Mouse (Mus musculus) kidney, postnatal 25 days (tissue): Measurements from ENCODE around the gene Cmip.

Experiments used
- DNase-seq, 2 experiments: peaks; one replicate each; pipeline ENCODE4 v3.0.0; 2021; ENCODE audit warnings: mixed read lengths in 2 of 2

Gene Cmip

DNA sequence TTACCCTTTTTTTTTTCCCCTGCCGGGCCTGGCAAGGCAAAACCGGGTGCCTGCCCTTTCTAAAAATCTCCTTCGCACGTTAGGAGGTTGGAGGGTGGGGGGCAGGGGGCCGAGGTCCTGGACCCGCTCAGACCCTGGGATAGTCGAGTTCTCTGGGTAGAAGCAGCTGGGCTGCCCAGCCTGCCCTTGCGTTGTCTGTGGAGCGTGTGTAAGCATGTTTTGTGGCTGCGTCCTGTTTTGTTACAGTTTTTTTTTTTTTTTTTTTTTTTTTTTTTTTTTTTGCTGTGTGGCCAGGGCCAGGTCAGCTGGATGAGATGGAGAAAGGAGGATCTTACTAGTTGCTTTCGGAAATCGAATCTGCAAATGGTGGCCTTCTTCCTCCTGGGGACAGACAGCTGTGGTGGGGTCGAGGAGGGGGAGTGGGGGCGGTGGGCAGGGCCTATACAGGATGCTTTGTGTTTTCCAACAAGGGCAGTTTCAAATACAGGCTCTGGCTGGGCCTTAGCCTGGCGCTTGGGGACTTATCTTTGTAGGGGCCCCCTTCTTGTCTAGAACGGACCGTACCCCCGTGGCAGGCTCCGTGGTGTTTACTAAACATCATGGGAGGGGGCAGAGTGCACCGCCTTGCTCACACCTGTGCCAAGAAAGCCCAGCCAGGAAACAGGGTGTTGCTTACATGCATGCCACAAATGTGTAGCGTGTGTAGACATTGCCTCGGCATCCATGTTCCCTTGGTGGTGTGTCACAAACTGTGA, 1.1 kb downstream of the Cmip start:
- DNase-seq = peak; percentile 52 to 70

DNA sequence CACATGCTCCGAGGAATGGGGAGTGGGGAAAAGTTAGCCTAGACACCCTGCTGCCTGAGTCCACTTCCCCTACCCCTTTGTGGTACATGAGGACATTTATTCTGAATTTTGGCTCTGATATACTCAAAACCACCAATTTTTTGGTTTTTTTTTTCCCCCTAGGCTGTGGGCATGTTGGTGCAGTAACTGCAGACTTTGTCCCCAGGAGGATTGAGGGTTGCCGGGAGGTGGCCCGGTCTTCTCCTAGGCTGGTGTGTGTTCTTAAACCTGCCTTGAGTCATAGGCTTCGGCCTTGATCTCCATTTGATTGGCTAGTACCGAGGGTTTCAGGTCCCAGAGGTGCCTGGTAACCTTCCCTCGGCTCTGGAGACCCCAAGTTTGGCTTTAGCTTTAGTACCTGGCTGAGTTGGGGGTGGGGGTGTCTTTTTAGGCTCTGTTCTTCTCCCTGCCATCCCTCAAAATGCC, 1.7 kb downstream of the Cmip start:
- peak in 1 of 2 experiments; percentile 60 for DNase-seq

DNA sequence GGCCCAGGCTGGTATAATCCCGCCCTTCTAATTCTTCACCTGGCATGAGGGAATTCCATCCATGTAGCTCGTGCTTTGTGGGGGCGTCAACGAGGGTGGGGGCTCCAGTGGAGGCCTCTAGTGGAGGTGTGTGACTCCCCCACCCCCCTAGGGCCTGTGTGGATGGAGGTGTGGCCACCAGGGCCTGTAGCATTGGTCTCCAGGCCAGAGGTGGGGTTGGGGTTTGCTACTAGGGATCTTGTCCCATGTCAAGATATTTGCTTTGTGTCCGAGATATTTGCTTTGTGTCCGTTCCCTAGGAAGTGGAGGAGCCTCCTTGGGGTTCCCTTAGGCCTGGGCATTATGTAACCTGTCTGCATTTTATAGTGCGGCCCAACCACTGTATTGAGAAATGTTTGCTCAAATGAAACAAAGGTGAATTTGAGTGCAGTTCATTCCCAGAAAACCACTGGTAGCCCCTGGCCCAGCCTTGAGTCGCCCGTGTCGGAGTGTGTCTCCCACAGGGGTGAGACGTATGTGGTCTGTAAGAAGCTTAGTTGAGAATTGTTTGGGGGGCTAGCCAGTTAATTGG, 2.7 kb downstream of the Cmip start:
- DNase-seq = peak; percentile 71 to 87

DNA sequence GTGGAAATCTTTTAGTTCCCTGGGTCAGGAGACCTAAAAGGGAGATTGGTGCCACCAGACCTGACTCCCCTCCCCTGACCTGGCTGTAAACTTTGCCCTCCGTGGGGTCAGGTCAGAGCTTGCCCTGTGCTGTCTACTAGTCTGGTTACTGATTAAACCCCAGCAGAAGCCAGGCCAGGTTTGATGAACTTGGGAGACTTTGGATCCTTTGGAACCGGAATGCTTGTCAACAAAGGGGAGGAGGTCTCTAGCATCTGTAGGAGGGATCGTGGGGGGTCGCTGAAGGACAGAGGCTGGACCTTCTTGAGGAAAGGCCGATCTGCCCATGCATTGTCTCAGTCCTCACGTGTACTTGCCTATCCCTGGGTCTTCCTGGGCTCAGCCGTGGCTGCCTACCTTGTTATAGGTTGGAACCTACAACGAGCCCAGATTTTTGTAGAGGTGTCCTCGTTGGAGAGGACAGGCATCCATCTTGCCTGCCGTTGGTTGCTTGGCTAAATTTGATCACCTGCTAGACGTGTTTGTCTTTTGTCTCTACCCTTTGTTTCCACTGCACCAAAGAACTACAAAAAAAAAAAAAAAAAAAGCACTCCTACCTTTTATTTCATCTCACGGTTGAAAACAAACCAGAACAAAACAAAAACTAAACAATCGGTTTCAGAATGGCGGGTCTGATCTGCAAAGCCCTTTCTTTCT, 3.5 kb downstream of the Cmip start:
- DNase-seq = peak; percentile 82 to 92

- DNase-seq = no peak
These were observed 4.1 kb downstream of the Cmip start for GRCm38 (mm10) chr8:117260930-117261475.

- peak in 1 of 2 experiments; percentile 55 for DNase-seq
These were observed 4.8 kb downstream of the Cmip start for GRCm38 (mm10) chr8:117261702-117262101.

DNA sequence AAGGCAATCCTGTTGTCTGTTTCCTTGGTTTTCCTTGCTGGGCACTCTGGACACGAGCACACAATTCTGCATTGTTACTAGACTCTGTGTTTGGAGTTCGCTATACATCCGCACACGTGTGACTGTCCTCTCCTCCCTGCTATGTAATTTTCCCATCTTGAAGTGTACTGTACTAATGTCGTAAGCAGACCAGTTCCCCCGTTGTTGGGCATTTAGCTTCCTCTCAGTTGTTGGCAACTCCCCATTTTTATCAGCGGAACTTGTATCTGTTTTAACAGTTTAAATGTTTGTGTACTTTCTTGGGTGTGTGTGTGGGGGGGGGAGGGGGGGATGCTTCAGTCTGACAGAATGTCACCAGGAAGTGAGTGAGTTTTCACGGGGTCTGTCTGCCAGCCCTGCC, 5.8 kb downstream of the Cmip start:
- DNase-seq = no peak

GRCm38 (mm10) chr8:117263442-117263841, 6.6 kb downstream of the Cmip start:
- no peak for DNase-seq

DNA sequence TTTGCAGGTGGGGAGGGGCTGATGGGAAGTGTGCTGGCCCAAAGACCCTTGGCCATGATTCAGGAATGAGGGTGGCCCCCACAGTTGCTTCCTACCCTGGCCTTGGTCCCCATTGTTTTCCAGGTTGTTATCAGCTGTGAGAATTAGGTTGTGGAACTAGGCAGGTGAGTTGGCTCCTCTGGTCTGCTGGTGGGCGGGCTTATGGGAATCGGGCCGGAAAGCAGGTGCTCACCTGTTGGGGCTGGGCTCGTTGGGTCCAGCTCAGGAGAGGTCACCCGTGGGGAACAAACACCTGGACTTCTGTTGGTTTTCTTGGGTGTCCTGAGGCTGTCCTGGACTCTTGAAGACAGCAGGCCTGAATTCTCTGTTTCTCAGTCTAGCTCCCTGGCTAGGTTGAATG, 8.2 kb downstream of the Cmip start:
- DNase-seq = peak in 1 of 2 experiments; percentile 53

DNA sequence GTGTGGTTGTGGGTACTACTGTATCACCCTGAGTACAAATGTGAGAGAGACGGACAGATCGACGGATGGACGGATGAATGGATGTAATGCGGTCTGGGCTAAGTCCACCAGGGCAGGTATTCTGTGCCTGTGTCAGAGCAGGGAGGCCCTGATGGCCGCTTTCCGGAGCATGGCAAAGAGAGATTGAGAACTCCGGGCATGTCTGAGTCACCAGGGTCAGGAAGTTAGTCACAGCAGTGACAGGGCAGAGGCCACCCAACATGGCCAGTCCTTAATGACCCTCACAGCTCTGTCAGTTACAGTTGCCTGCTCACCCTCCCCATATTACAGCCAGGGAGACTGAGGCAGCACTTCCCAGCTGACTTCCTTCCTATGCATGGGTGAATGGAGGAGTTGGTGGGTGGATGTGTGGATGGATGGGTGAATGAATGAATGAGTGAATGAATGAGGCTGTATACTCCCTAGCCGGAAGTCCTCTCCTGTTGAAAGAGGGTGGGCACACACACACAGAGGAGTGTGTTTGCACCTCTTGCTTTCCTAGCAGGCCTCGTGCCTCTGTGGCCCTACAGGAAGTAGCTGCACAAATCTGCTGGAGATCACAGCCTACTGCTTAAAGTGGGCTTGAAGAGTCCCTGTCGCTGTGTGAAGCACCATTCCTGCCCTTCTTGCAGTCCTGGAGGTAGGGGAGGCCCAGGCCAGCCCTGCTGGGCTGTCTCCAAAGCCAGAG, 10.7 kb downstream of the Cmip start:
- no peak for DNase-seq

DNA sequence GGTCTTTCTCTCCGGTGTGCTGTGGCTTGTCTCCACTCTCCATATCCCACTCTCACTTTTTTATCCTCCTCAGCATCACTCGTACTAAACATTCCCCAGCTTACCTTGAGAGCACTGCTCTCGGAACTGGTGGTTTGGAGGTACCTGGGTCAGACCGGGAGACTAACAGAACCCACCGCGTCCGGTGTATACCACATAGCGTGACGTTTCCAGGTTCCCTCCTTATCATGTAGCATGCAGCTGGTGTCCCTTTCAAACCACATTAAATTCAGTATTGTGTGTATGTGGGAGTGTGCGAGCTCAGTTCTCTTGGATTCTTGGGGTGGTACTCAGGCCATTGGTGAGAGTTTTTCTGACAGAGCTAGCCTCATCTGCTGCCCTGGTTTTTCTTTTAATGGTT, 21.4 kb downstream of the Cmip start:
- no peak for DNase-seq

DNA sequence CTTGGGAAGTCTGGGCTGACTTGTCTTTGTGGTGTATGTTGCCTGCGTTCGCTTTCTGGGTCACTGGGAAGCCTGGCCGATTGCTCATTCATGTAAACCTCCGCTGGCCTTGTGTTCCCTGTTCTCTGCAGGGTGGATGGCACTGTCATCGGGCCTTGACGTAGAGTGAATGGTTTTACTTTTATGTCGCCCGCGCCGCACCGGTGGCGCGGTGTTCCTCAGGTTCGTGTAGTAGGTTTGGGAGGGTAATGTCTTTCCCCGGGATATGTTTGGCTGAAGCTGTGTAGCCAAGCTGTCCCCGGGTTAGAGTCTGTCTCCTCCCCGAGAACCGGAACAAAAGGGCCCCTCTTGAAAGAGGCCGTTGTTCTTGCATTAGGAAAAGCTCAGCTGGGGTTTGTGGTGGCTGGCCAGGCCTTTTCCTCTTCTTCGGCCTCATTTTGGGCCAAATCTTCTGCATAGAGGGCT, 21.8 kb downstream of the Cmip start:
- DNase-seq = no peak

GRCm38 (mm10) chr8:117280488-117280887, 23.6 kb downstream of the Cmip start:
- peak in 1 of 2 experiments; percentile 64 for DNase-seq

GRCm38 (mm10) chr8:117281676-117282075, 24.8 kb downstream of the Cmip start:
- no peak for DNase-seq

DNA sequence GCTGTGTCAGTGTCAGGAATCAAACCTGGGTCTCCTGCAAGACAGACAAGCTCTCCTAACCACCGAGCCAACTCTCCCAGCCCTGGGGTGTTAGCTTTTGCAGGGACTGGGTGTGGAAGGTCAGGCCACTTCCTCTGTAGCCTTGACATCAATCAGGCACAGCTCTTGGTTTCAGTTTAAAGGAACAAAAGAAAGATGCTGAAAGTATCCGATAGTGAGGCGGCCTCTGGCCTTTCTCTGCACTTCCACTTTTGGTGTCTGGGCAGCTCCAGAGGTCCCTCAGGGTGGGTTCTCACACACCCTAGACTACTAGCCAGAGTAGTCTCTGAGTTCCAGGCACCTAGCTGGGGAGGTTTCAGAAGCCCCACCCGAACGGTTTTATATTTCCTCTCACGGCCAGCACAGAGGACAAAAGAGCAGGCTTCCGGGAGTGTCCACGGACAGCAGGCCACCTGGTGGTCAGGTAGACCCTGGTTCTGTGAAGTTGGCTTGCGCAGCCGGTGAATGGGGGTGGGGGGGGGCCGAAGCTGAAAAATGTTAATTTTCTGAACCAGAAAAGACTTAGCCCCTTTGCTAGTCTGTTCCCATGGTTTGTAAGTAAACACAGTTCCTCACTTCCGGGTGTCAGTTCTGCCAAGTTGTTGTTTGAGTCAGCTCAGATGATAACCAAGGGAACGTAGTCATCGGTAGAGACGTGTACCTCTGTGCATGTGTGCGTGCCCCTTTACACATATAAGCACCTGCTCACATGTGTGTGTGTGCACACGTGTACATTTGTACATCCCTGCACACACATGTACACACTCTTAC, 25.5 kb downstream of the Cmip start:
- peak; percentile 48 to 73 for DNase-seq

DNA sequence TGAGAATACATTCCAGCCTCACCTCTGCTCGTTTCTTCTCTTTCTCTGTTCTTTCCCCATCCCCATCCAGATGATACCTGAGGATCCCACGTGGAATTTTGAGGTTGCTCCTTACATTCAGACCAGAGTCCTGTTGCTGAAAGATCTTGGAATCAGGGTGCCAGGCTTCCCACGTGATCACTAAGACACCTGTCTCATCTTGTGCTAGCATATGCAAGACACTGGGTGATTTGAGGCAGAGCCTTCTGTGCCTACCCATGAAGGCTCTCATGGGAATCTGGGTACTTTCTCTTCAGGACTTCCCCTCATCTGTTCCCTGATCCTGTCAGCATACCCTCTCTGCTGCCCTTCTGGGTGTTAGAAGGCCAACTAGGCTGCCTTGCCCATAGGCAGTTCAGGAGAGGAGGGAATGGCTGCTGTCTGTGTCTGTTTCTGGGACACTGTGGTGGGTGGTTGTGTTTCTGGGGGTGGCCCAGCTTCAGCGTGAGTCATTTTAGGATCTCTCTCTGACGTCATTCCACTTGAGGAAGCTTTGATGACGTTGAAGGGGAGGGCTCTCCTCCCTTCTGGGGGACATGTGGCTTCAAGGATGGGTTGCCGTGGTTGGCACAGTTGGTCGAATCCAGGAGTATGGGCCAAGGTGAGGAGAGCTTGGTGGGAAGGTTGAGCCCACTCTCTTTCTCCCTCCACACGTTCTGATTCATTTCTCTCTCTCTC, 28.1 kb downstream of the Cmip start:
- no peak for DNase-seq

- DNase-seq = no peak
These were observed 31.1 kb downstream of the Cmip start for GRCm38 (mm10) chr8:117287966-117288365.

- no peak for DNase-seq
These were observed 32.2 kb downstream of the Cmip start for GRCm38 (mm10) chr8:117289016-117289415.

- DNase-seq = peak; percentile 47 to 64
These were observed 33.6 kb downstream of the Cmip start for GRCm38 (mm10) chr8:117290506-117290905.

- peak in 1 of 2 experiments; percentile 46 for DNase-seq
These were observed 35.4 kb downstream of the Cmip start for GRCm38 (mm10) chr8:117292262-117292661.

DNA sequence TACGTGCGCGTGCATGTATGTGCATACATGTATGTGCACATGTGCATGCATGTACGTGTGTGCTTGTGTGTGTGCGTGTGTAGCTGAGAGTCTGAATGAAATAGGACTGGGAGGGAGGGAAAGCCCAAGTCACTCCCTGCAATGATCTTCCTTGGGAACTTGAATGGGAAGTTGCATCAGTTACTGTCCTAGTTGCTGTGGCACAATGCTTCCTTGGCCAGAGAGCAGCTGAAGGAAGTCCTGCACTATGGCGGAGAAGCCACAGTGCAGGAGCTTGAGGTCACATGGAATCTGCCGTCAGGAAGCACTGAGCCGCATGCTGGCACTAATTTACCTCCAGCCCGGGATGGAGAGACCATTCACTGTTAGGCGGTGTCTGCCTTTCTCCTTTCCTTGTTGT, 37.9 kb downstream of the Cmip start:
- DNase-seq = peak in 1 of 2 experiments; percentile 44
